Mouse (Mus musculus): ENCODE measurements around the gene Tmem169. TPM values are rescaled to one million over a fixed set of nuclear protein-coding genes. Genes with fewer than 3 reads are reported as not detected.

Gene Tmem169
- total RNA-seq, 1 experiment from 2014 or later, result 1.3 TPM

- no peak for DNase-seq
These were observed 2.7 kb downstream of the Tmem169 start for GRCm38 (mm10) chr1:72286904-72287303.

- DNase-seq, result no peak
These were observed 3.7 kb downstream of the Tmem169 start for GRCm38 (mm10) chr1:72287893-72288292.

- no peak for DNase-seq
These were observed 4.5 kb downstream of the Tmem169 start for GRCm38 (mm10) chr1:72288527-72289150.

GRCm38 (mm10) chr1:72290896-72291295 lies 6.7 kb downstream of the Tmem169 start:
- no peak for DNase-seq

- no peak for DNase-seq
These were observed 7.3 kb downstream of the Tmem169 start for GRCm38 (mm10) chr1:72291421-72291820.

GRCm38 (mm10) chr1:72291925-72292324 lies 7.8 kb downstream of the Tmem169 start:
- no peak for DNase-seq

- DNase-seq, result no peak
These were observed 9.9 kb downstream of the Tmem169 start for GRCm38 (mm10) chr1:72293869-72294663.

- DNase-seq, result no peak
These were observed 11.6 kb downstream of the Tmem169 start for GRCm38 (mm10) chr1:72295746-72296145.

- DNase-seq, result no peak
These were observed 17.7 kb downstream of the Tmem169 start for GRCm38 (mm10) chr1:72301845-72302244.

GRCm38 (mm10) chr1:72306241-72306640 lies 22.1 kb downstream of the Tmem169 start:
- no peak for DNase-seq

- peak; percentile 52 for DNase-seq
These were observed 22.6 kb downstream of the Tmem169 start for GRCm38 (mm10) chr1:72306679-72307181.

GRCm38 (mm10) chr1:72307317-72307798 lies 23.2 kb downstream of the Tmem169 start, which contains the start of gene Xrcc5:
Xrcc5 (plus strand) TSS chr1:72307421.
- DNase-seq, result peak; percentile 95

GRCm38 (mm10) chr1:72308919-72309318 lies 24.8 kb downstream of the Tmem169 start:
- no peak for DNase-seq

- no peak for DNase-seq
These were observed 25.7 kb downstream of the Tmem169 start for GRCm38 (mm10) chr1:72309744-72310424.

- no peak for DNase-seq
These were observed 28.7 kb downstream of the Tmem169 start for GRCm38 (mm10) chr1:72312701-72313398.

GRCm38 (mm10) chr1:72313399-72314039 lies 29.4 kb downstream of the Tmem169 start:
- DNase-seq, result peak; percentile 9

GRCm38 (mm10) chr1:72315447-72315846 lies 31.3 kb downstream of the Tmem169 start:
- no peak for DNase-seq

GRCm38 (mm10) chr1:72316409-72316808 lies 32.2 kb downstream of the Tmem169 start:
- no peak for DNase-seq

- no peak for DNase-seq
These were observed 32.7 kb downstream of the Tmem169 start for GRCm38 (mm10) chr1:72316901-72317300.

- no peak for DNase-seq
These were observed 36.6 kb downstream of the Tmem169 start for GRCm38 (mm10) chr1:72320759-72321158.

GRCm38 (mm10) chr1:72323248-72323647 lies 39.1 kb downstream of the Tmem169 start:
- no peak for DNase-seq

All from adrenal gland, postnatal 14 days (tissue).